Mouse (Mus musculus) G1E (cell line): Measurements from ENCODE around the gene Ces1h.

ENCODE experiments used
- CTCF ChIP-seq: IDR thresholded peaks from 2 replicates; pipeline ENCODE4 v1.5.1; 2012; ENCODE audit warnings: low read depth, low read length, inconsistent platforms, mixed read lengths
- GATA1 ChIP-seq: IDR thresholded peaks from 2 replicates; pipeline ENCODE4 v1.6.1; 2012; ENCODE audit warnings: borderline replicate concordance, low read length, inconsistent platforms, mixed read lengths
- POLR2AphosphoS5 ChIP-seq: IDR thresholded peaks from 2 replicates; pipeline ENCODE4 v1.6.1; 2012; ENCODE audit warnings: low read depth, low read length, inconsistent platforms; ENCODE audit not compliant: insufficient replicate concordance

DNA sequence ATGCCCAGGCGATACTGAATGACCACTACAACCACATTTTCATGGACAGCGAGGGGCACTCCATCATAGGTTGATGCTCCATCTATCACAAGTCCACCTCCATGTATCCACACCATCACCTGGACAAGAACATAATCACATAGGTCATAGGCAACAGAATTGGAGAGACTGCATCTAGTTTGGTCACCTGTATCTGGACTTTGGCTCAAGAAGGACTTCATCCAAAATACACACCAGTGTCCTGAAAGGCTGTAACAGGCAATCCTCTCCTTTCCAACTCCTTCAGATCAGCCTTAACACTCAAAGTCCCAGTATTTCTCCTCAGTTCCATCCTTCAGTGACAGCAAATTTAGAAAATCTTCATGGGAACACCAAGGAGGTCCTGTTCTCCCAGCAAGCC lies 48.4 kb downstream of the Ces1h start:
- no peak for TF ChIP-seq CTCF
- no peak for TF ChIP-seq POLR2AphosphoS5
- no peak for TF ChIP-seq GATA1
